Mouse (Mus musculus) urinary bladder, postnatal 14 days (tissue): Measurements from ENCODE around the gene Tmem80.

Source experiments
- DNase-seq: peaks from one replicate; pipeline ENCODE4 v3.0.0; 2021; ENCODE audit warnings: low spot score

Gene Tmem80

GRCm38 (mm10) chr7:141327469-141328372 lies at the start of gene Tmem80, which contains the start of gene Deaf1:
Gene Tmem80 (plus strand): TSS chr7:141327739.
Gene Deaf1 (minus strand): TSS chr7:141327690.
- DNase-seq = peak; percentile 100

DNA sequence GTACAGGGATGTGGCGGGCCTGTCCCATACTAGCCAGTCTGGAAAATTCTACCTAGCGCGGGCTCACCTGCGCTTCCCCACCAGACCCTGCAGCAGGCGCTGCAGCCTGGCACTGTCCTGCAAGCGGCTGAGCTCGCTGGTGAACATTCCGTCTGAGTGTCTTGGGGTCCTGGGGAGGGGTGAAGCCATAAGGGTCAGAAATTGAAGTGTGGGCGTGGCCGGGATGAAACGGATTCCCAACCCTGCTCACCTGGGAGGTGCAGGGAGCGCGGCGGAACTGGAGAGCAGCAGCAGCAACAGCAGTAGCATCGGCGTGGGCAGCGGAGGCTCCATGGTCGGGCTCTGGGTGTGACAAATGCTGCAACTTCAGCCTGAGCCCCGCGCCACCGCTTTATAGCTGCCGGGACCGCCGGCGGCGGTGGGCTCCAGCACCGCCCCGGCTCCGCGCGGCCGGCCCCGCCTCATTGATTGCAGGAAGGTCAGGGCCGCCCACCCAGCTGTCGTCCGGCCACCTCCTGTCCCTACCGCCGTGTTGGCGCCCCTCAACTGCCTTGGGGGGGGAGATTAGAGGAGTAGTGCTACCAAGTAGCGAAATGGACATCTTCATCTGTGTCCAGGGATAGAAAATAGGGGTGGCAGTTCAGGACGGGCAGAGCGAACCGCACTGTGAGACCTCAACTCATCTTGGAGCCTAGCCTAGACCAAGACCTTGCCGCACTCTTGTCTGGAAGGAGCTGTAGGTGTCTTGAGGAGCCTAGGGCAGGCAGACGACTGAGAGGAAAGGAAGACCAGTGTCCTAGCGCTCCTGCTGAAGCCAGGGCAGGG lies 48.6 kb upstream of the Tmem80 start, which contains the start of gene Sct:
Sct (minus strand) TSS at position 368 of the 825 bp plus-strand sequence.
- DNase-seq = no peak

- DNase-seq = no peak
Observed at GRCm38 (mm10) chr7:141281442-141281841, 46.1 kb upstream of the Tmem80 start.

GRCm38 (mm10) chr7:141282756-141283155 lies 44.8 kb upstream of the Tmem80 start:
- no peak for DNase-seq

DNA sequence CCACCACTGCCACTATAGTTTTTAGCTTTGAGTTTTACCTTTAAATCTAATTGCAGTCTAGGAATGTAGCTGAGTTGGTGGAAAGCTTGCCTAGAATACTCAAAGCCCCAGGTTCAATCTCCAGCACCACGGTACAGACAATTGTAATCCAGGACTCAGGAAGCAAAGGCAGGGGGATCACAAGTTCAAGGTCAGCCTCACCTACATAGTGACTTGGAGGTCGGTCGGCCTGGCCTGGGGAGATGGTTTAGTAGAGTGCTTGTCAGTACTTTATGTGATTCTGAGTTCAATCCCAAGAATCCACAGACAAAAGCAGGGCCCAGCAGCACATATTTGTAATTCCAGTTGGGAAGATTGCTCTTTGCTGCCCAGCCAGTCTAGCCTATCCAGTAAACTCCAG lies 39.5 kb upstream of the Tmem80 start:
- DNase-seq = no peak

GRCm38 (mm10) chr7:141291921-141292582 lies 35.5 kb upstream of the Tmem80 start, which contains the start of gene Drd4:
Gene Drd4 (plus strand): TSS chr7:141292006.
- DNase-seq = no peak

- no peak for DNase-seq
Observed at GRCm38 (mm10) chr7:141292583-141293388, 34.8 kb upstream of the Tmem80 start.

- DNase-seq = peak; percentile 36
Observed at GRCm38 (mm10) chr7:141293852-141294471, 33.6 kb upstream of the Tmem80 start.

DNA sequence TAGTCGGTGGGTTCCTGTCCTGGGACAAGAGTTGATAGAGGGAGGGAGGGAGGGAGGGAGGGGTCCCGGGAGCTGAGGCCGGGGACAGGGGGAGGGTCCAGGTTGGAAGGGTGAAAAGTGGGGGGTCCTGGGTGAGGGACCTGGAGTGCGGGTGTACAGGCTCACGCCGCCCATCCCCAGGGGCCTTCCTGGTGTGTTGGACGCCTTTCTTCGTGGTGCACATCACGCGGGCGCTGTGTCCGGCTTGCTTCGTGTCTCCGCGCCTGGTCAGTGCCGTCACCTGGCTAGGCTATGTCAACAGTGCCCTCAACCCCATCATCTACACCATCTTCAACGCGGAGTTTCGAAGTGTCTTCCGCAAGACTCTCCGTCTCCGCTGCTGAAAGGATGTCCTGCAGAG lies 33.1 kb upstream of the Tmem80 start:
- no peak for DNase-seq

DNA sequence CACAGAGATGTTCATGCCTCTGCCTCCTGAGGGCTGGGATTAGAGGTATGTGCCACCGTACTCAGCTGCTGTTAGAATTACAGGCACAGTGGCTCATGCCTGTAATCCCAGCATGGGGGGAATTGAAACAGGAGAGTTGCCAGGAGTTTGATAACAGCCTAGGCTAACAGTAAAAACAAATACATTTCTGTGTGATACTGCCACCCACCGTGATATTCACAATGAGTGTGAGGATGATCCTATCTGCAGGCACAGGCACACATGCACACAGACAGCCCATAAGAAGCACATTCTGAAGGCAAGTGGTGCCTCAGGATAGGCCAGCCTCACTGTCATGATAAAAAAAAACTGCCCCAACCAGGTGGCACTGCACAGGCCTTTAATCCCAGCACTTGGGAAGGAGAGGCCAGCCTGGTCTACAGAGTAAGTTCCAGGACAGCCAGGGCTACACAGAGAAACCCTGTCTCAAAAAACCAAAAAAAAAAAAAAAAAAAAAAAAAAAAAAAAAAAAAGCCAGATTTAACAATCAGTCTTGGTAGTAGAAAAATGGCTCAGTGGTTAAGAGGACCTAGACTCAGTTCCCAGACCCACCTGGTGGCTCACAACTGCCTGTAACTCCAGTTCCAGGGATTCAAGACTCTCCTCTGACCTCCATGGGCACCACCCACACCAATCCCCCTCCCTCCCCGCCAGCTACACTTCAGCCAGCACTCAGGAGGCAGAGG lies 29.5 kb upstream of the Tmem80 start:
- no peak for DNase-seq

- DNase-seq = no peak
Observed at GRCm38 (mm10) chr7:141299175-141299574, 28.4 kb upstream of the Tmem80 start.

- DNase-seq = no peak
Observed at GRCm38 (mm10) chr7:141301386-141301785, 26.2 kb upstream of the Tmem80 start.

- peak; percentile 21 for DNase-seq
Observed at GRCm38 (mm10) chr7:141302702-141303268, 24.8 kb upstream of the Tmem80 start.

DNA sequence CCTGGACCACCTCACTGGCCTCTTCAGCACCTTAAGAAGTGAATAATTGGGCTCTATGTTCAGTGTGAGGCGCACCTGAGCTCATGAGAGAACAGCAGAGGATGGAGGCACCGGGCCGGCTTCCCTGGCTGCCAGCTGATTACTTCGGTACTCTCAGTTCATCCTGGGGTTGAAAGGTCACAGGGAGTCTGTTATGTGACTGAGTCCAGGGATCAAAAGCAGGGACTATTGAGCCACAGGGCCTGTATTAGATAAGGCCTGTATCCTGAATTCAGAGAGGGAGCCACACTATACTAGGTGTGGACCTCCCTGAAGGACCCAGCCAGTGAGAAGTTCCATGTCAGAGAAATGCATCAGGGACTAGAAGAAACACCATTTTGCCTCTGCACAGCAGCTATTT lies 23.0 kb upstream of the Tmem80 start:
- DNase-seq = no peak

DNA sequence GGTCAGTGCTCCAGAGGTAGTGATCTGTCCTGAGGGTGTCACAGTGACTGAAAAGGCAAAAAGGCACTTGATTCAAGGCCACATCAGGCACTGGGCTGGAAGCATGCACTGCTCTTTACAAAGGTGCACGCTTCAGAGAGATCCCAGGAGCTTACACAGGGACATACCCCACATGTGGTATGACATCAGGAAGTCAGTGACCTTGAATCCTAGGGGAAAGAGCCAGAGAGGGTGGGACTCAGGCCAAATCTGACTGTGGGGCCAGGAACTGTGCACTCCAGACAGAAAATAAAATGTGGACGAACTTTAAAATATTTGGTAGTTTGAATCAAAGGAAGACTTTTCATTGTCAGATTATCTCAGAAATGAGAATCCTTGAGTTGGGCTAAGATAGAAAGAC lies 13.1 kb upstream of the Tmem80 start:
- no peak for DNase-seq

DNA sequence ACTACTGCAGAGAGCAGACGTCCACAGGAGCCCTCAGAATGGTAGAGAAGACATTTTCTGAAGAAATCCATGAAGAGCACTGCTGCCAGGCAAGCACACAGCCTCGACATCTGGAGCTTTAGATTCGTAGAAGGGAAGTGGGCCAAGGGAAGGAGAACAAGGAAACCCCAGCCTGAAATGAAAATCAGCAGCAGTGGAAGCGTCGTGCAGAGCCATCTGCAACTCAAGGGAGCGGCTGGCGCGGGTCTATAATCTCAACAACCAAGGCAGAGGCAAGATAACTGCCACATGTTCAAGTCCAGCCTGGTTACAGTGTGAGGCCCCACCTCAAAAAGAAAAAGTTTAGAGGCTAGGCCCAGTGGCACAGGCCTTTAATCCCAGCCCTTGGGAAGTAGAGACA lies 12.5 kb upstream of the Tmem80 start:
- DNase-seq = no peak

- peak; percentile 37 for DNase-seq
Observed at GRCm38 (mm10) chr7:141315974-141316373, 11.6 kb upstream of the Tmem80 start.

DNA sequence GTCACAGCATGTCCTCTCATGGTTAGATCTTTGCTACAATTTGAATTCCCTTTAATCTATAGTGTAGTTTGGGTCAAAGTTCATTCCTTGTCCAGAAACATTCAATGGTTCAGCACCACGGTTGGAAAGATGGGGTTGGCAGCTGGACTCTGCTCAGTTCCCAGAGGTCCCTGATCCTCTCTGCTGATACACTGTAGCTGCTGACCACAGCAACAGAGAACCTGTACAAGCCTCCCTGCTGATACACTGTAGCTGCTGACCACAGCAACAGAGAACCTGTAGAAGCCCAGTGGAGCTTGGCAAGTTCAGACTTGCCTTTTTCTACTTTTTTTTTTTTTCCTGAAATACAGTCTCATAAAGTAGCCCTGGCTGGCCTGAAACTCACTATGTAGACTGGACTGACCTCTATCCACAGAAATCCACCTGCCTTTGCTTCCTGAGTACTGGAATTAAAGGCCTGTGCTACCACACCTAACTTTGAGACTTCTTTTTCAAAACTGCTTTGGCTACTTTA lies 9.9 kb upstream of the Tmem80 start:
- DNase-seq = no peak

DNA sequence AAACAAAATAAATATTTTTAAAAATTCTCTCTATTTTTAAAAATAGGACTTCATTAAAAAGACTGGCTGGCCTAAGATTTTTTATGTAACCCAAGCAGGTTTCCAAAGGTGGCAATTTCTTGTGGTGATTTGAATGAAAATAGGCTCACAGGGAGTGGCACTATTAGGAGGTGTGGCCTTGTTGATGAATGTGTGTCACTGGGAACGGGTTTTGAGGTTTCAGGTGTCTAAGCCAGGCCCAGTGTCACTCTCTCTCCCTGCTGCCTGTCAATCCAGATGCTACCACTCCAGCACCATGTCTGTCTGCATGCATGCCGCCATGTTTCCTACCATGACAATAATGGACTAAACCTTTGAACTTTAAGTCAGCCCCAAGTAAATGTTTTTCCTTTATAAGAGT lies 8.1 kb upstream of the Tmem80 start:
- DNase-seq = no peak

GRCm38 (mm10) chr7:141324686-141325085 lies 2.9 kb upstream of the Tmem80 start:
- DNase-seq = no peak
